Mouse (Mus musculus): ENCODE data around the gene Slc6a8. TPM values are rescaled to one million over a fixed set of nuclear protein-coding genes. Genes with fewer than 3 reads are reported as not detected.

The Slc6a8 gene
- total and polyA plus RNA-seq, 3 experiments: 0.70 to 4.2 (median 2.2) TPM

DNA sequence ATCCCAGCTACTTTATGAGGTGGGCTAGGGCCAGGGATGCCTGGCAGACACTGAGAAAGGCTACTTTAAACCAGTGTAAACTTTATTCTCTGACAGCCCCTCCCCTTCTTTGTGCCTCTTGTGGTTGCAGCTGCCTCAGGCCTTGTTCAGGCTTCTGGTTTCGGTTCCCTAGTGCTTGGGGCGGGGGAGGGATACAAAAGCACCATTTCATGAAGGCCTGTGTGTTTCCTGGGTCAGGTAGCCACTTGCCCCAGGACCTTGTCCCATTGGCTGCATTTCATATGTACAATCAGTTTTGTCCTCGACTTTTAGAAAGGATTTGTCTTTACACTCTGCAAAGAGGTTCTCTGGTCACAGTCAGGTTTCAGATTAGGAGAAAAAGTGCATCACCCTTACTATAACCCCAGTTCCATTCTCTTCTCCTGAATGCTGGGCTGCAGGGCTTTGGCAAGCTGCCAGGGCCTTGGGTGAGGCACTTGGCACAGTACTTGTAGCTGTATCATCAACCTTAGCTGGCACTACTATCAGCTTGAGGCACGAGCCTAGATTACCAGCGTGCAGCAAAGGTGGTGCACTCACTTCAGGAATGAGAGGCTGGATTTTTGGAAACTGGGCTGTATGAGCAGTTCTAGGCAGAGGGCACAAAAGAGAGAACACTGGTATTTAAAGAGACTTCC lies 45.9 kb downstream of the Slc6a8 start (continued):
- no peak for TF ChIP-seq ZKSCAN1 (IDR thresholded peaks at IDR 0.05; ENCODE audit: borderline replicate concordance, low read depth, low read length)
- TF ChIP-seq RCOR1 (conservative IDR thresholded peaks at IDR 0.05; ENCODE audit: low read depth, low read length): no peak; the same call in 1 of the 2 replicates
- TF ChIP-seq MXI1 (IDR thresholded peaks at IDR 0.05; ENCODE audit: low read depth, low read length): no peak
- TF ChIP-seq BHLHE40 (IDR thresholded peaks at IDR 0.05; ENCODE audit: low read depth, low read length): peak; percentile 38
- peak; percentile 71; the same call in 1 of the 2 replicates for TF ChIP-seq MAZ (IDR thresholded peaks at IDR 0.05; ENCODE audit: low read depth, low read length)
- peak; percentile 39; the same call in 1 of the 2 replicates for TF ChIP-seq ELF1 (IDR thresholded peaks at IDR 0.05; ENCODE audit: low read depth, low read length)
- TF ChIP-seq ZNF384 (IDR thresholded peaks at IDR 0.05; ENCODE audit: low read depth, low read length): no peak
- TF ChIP-seq JUND (conservative IDR thresholded peaks at IDR 0.05; ENCODE audit: low read depth, low read length): no peak
- no peak for TF ChIP-seq SMC3 (IDR thresholded peaks at IDR 0.05; ENCODE audit: low read depth, low read length)
- TF ChIP-seq HCFC1 (IDR thresholded peaks at IDR 0.05; ENCODE audit: low read depth, low read length): peak; percentile 33
- TF ChIP-seq MEF2A (IDR thresholded peaks at IDR 0.05; ENCODE audit: borderline replicate concordance, low read depth, low read length): no peak
- TF ChIP-seq POLR2AphosphoS2 (IDR thresholded peaks at IDR 0.05; ENCODE audit: low read depth, low read length): no peak
- peak; percentile 95 for TF ChIP-seq IRF4 (IDR thresholded peaks at IDR 0.05; ENCODE audit: low read depth, low read length)
- TF ChIP-seq USF2 (conservative IDR thresholded peaks at IDR 0.05; ENCODE audit: low read depth, low read length): no peak
- no peak for TF ChIP-seq E2F4 (IDR thresholded peaks at IDR 0.05; ENCODE audit: insufficient replicate concordance, low read depth, low read length)

GRCm38 (mm10) chrX:73730908-73731307 lies 58.0 kb downstream of the Slc6a8 start:
- Histone ChIP-seq H3K79me2 (replicated peaks; ENCODE audit: control insufficient read depth, extremely low read depth, insufficient read depth, poor library complexity, severe bottlenecking) (no peaks in the 10 kb centered on the region), H3K27ac (ENCODE audit: insufficient read depth, low read depth) (no peak overlapping the region), H3K4me3 (replicated peaks in 1 of 3; ENCODE audit: low read depth in 2 of 3, low read length in 2 of 3, poor library complexity in 1 of 3) (no peak overlapping the region), H3K4me1 (ENCODE audit: control insufficient read depth in 1 of 2, insufficient read depth in 2 of 2) (no peaks in the 10 kb centered on the region), H3K27me3 (replicated peaks) (no peaks in the 10 kb centered on the region), H3K9ac (ENCODE audit: insufficient read depth, low read depth) (no peak overlapping the region), H3K36me3 (replicated peaks in 1 of 2; ENCODE audit: control insufficient read depth in 1 of 2, insufficient read depth in 1 of 2, low read length in 1 of 2) (peaks cover 9 to 44% of the 10 kb centered on the region in 2 experiments), H3K9me3 (replicated peaks; ENCODE audit: low read length) (no peaks in the 10 kb centered on the region), H3K4me2 (ENCODE audit: insufficient read depth, low read depth, poor library complexity, severe bottlenecking) (no peak overlapping the region)
- DNase-seq (ENCODE audit: extremely low read depth): no peak
- TF ChIP-seq ELF1 (IDR thresholded peaks at IDR 0.05; ENCODE audit: low read depth, low read length): no peak
- TF ChIP-seq MAX (IDR thresholded peaks at IDR 0.05; ENCODE audit: low read length): no peak
- no peak for TF ChIP-seq TCF12 (IDR thresholded peaks at IDR 0.05; ENCODE audit: low read depth, low read length)
- no peak for TF ChIP-seq GABPA (IDR thresholded peaks at IDR 0.05; ENCODE audit: insufficient replicate concordance, low read depth, low read length)
- no peak for TF ChIP-seq NELFE (IDR thresholded peaks at IDR 0.05; ENCODE audit: low read depth, low read length)
- in situ Hi-C loops (cut with MboI; ENCODE audit: low pct_ligation_motif_present, low pct_unique_long_range_greater_than_20kb, low sequenced_read_pairs): no loop called here
- dilution Hi-C loops (cut with MboI; ENCODE audit: extremely low pct_ligation_motif_present, extremely low pct_unique_long_range_greater_than_20kb, low sequenced_read_pairs): no loop called here

Other genes with a start within 250 kb of the Slc6a8 start
- gene Trex2, start 237.8 kb upstream of the Slc6a8 start, total RNA-seq (2012; rRNA removed): not detected in 2 replicates
- not detected in 2 replicates for gene Trex2, start 237.8 kb upstream of the Slc6a8 start, total RNA-seq (2014; rRNA removed)
- gene Trex2, start 237.8 kb upstream of the Slc6a8 start, polyA plus RNA-seq (2012; ENCODE audit: insufficient read length, low read depth): not detected in 2 replicates
- gene Haus7, start 214.1 kb upstream of the Slc6a8 start, total RNA-seq (2012; rRNA removed): 32.9 and 41.3 TPM in 2 replicates
- 34.9 and 36.8 TPM in 2 replicates for gene Haus7, start 214.1 kb upstream of the Slc6a8 start, total RNA-seq (2014; rRNA removed)
- gene Haus7, start 214.1 kb upstream of the Slc6a8 start, polyA plus RNA-seq (2012; ENCODE audit: insufficient read length, low read depth): 34.2 and 41.0 TPM in 2 replicates
- gene Bgn, start 189.5 kb upstream of the Slc6a8 start, total RNA-seq (2012; rRNA removed): not detected in 2 replicates
- gene Bgn, start 189.5 kb upstream of the Slc6a8 start, total RNA-seq (2014; rRNA removed): not detected in 2 replicates
- not detected in 2 replicates for gene Bgn, start 189.5 kb upstream of the Slc6a8 start, polyA plus RNA-seq (2012; ENCODE audit: insufficient read length, low read depth)
- not detected in 2 replicates for gene Atp2b3, start 170.1 kb upstream of the Slc6a8 start, total RNA-seq (2012; rRNA removed)
- gene Atp2b3, start 170.1 kb upstream of the Slc6a8 start, total RNA-seq (2014; rRNA removed): not detected in 2 replicates
- not detected in 2 replicates for gene Atp2b3, start 170.1 kb upstream of the Slc6a8 start, polyA plus RNA-seq (2012; ENCODE audit: insufficient read length, low read depth)
- gene Dusp9, start 33.7 kb upstream of the Slc6a8 start, total RNA-seq (2012; rRNA removed): 0.17 and 0.29 TPM in 2 replicates
- 0.09 and 0.19 TPM in 2 replicates for gene Dusp9, start 33.7 kb upstream of the Slc6a8 start, total RNA-seq (2014; rRNA removed)
- gene Dusp9, start 33.7 kb upstream of the Slc6a8 start, polyA plus RNA-seq (2012; ENCODE audit: insufficient read length, low read depth): 0.23 and 0.47 TPM in 2 replicates
- gene Pnck, start 13.0 kb upstream of the Slc6a8 start, total RNA-seq (2012; rRNA removed): not detected in 2 replicates
- not detected in 2 replicates for gene Pnck, start 13.0 kb upstream of the Slc6a8 start, total RNA-seq (2014; rRNA removed)
- gene Pnck, start 13.0 kb upstream of the Slc6a8 start, polyA plus RNA-seq (2012; ENCODE audit: insufficient read length, low read depth): not detected in 2 replicates
- gene Bcap31, start 43.0 kb downstream of the Slc6a8 start, total RNA-seq (2012; rRNA removed): 119 and 134 TPM in 2 replicates
- 239 TPM in 2 replicates for gene Bcap31, start 43.0 kb downstream of the Slc6a8 start, total RNA-seq (2014; rRNA removed)
- gene Bcap31, start 43.0 kb downstream of the Slc6a8 start, polyA plus RNA-seq (2012; ENCODE audit: insufficient read length, low read depth): 176 and 181 TPM in 2 replicates
- 5.6 and 5.9 TPM in 2 replicates for gene Abcd1, start 43.4 kb downstream of the Slc6a8 start, total RNA-seq (2012; rRNA removed)
- gene Abcd1, start 43.4 kb downstream of the Slc6a8 start, total RNA-seq (2014; rRNA removed): 2.5 and 2.8 TPM in 2 replicates
- 10.2 and 11.4 TPM in 2 replicates for gene Abcd1, start 43.4 kb downstream of the Slc6a8 start, polyA plus RNA-seq (2012; ENCODE audit: insufficient read length, low read depth)
- 0.42 and 0.59 TPM in 2 replicates for gene Plxnb3, start 83.9 kb downstream of the Slc6a8 start, total RNA-seq (2012; rRNA removed)
- 0.24 and 0.28 TPM in 2 replicates for gene Plxnb3, start 83.9 kb downstream of the Slc6a8 start, total RNA-seq (2014; rRNA removed)
- gene Plxnb3, start 83.9 kb downstream of the Slc6a8 start, polyA plus RNA-seq (2012; ENCODE audit: insufficient read length, low read depth): 0.60 and 0.76 TPM in 2 replicates
- gene Srpk3, start 101.3 kb downstream of the Slc6a8 start, total RNA-seq (2012; rRNA removed): 55.2 and 67.5 TPM in 2 replicates
- 42.7 and 45.7 TPM in 2 replicates for gene Srpk3, start 101.3 kb downstream of the Slc6a8 start, total RNA-seq (2014; rRNA removed)
- gene Srpk3, start 101.3 kb downstream of the Slc6a8 start, polyA plus RNA-seq (2012; ENCODE audit: insufficient read length, low read depth): 46.1 and 52.3 TPM in 2 replicates
- gene Idh3g, start 113.7 kb downstream of the Slc6a8 start, total RNA-seq (2012; rRNA removed): 191 and 219 TPM in 2 replicates
- gene Idh3g, start 113.7 kb downstream of the Slc6a8 start, total RNA-seq (2014; rRNA removed): 225 and 237 TPM in 2 replicates
- 191 and 209 TPM in 2 replicates for gene Idh3g, start 113.7 kb downstream of the Slc6a8 start, polyA plus RNA-seq (2012; ENCODE audit: insufficient read length, low read depth)
- gene Ssr4, start 113.9 kb downstream of the Slc6a8 start, total RNA-seq (2012; rRNA removed): 281 and 350 TPM in 2 replicates
- 389 and 428 TPM in 2 replicates for gene Ssr4, start 113.9 kb downstream of the Slc6a8 start, total RNA-seq (2014; rRNA removed)
- 260 and 291 TPM in 2 replicates for gene Ssr4, start 113.9 kb downstream of the Slc6a8 start, polyA plus RNA-seq (2012; ENCODE audit: insufficient read length, low read depth)
- 0.42 and 0.72 TPM in 2 replicates for gene Pdzd4, start 151.8 kb downstream of the Slc6a8 start, total RNA-seq (2012; rRNA removed)
- gene Pdzd4, start 151.8 kb downstream of the Slc6a8 start, total RNA-seq (2014; rRNA removed): 0.30 and 0.32 TPM in 2 replicates
- 0.85 and 1.1 TPM in 2 replicates for gene Pdzd4, start 151.8 kb downstream of the Slc6a8 start, polyA plus RNA-seq (2012; ENCODE audit: insufficient read length, low read depth)
- gene Avpr2, start 219.0 kb downstream of the Slc6a8 start, total RNA-seq (2012; rRNA removed): 0.34 and 0.46 TPM in 2 replicates
- gene Avpr2, start 219.0 kb downstream of the Slc6a8 start, total RNA-seq (2014; rRNA removed): not detected in 2 replicates
- 0.20 and 0.64 TPM in 2 replicates for gene Avpr2, start 219.0 kb downstream of the Slc6a8 start, polyA plus RNA-seq (2012; ENCODE audit: insufficient read length, low read depth)
- 0.21 and 0.30 TPM in 2 replicates for gene L1cam, start 223.0 kb downstream of the Slc6a8 start, total RNA-seq (2012; rRNA removed)
- gene L1cam, start 223.0 kb downstream of the Slc6a8 start, total RNA-seq (2014; rRNA removed): 0.12 and 0.23 TPM in 2 replicates
- 0.49 and 0.65 TPM in 2 replicates for gene L1cam, start 223.0 kb downstream of the Slc6a8 start, polyA plus RNA-seq (2012; ENCODE audit: insufficient read length, low read depth)
- 13.6 and 14.3 TPM in 2 replicates for gene Arhgap4, start 248.7 kb downstream of the Slc6a8 start, total RNA-seq (2012; rRNA removed)
- 10.9 and 13.9 TPM in 2 replicates for gene Arhgap4, start 248.7 kb downstream of the Slc6a8 start, total RNA-seq (2014; rRNA removed)
- gene Arhgap4, start 248.7 kb downstream of the Slc6a8 start, polyA plus RNA-seq (2012; ENCODE audit: insufficient read length, low read depth): 24.1 and 24.5 TPM in 2 replicates
- gene Naa10, start 248.8 kb downstream of the Slc6a8 start, total RNA-seq (2012; rRNA removed): 148 and 184 TPM in 2 replicates
- gene Naa10, start 248.8 kb downstream of the Slc6a8 start, total RNA-seq (2014; rRNA removed): 152 and 166 TPM in 2 replicates
- 144 and 152 TPM in 2 replicates for gene Naa10, start 248.8 kb downstream of the Slc6a8 start, polyA plus RNA-seq (2012; ENCODE audit: insufficient read length, low read depth)

All from CH12.LX (cell line).